Mouse (Mus musculus) small intestine, adult 2 months (tissue): ENCODE data around the gene Cetn3. TPM values are rescaled to one million over a fixed set of nuclear protein-coding genes. Genes with fewer than 3 reads are reported as not detected.

ENCODE experiments used
- H3K27ac ChIP-seq: fragments of 200-500 bp; 2 replicates; pipeline ENCODE4 v1.5.1; 2012; ENCODE audit warnings: low read depth, low read length, control low read depth, inconsistent platforms; ENCODE audit not compliant: insufficient read depth
- H3K27me3 ChIP-seq: fragments of 200-500 bp; 2 replicates; pipeline ENCODE4 v1.6.1; 2012; ENCODE audit warnings: mild to moderate bottlenecking, moderate library complexity, low read length, inconsistent platforms; ENCODE audit not compliant: control insufficient read depth, insufficient read depth
- H3K36me3 ChIP-seq: fragments of 200-500 bp; 2 replicates; pipeline ENCODE4 v1.6.1; 2012; ENCODE audit warnings: mild to moderate bottlenecking, low read length, control low read depth, inconsistent platforms; ENCODE audit not compliant: control insufficient read depth, insufficient read depth
- H3K4me1 ChIP-seq: fragments of 200-500 bp; 2 replicates; pipeline ENCODE4 v1.6.1; 2012; ENCODE audit warnings: low read length, inconsistent platforms, mixed read lengths; ENCODE audit not compliant: control insufficient read depth, insufficient read depth, insufficient read length
- H3K4me3 ChIP-seq: fragments of 200-500 bp; 2 replicates; pipeline ENCODE4 v1.5.1; 2012; ENCODE audit warnings: low read depth, mild to moderate bottlenecking, control low read depth, inconsistent platforms, low read length, moderate library complexity
- CTCF ChIP-seq: fragments of 200-500 bp; IDR thresholded peaks from 2 replicates; pipeline ENCODE4 v1.5.1; 2012; ENCODE audit warnings: low read depth, mild to moderate bottlenecking, control low read depth, inconsistent platforms, low read length, moderate library complexity, mixed read lengths; ENCODE audit not compliant: insufficient replicate concordance, insufficient read length; ENCODE audit errors: extremely low read depth
- POLR2A ChIP-seq: fragments of 200-500 bp; IDR thresholded peaks from 2 replicates; pipeline ENCODE4 v1.6.1; 2012; ENCODE audit warnings: low read depth, mild to moderate bottlenecking, control low read depth, inconsistent platforms, low read length, moderate library complexity
- WGBS: fragments of 180-500 bp; shearing (Covaris S2); methylation state at CpG from one replicate; pipeline ENCODE4 v1.1.7; 2018; 5-methylcytosine and 5-hydroxymethylcytosine counted together
- polyA plus RNA-seq: library from polyadenylated mRNA; depleted of rRNA; stranded (reverse); fragments of >200 nt; gene quantifications from 2 replicates; pipeline ENCODE4 v1.2.3, GENCODE M21; 2012

The Cetn3 gene
- polyA plus RNA-seq, 1 experiment = 0.68 TPM

DNA sequence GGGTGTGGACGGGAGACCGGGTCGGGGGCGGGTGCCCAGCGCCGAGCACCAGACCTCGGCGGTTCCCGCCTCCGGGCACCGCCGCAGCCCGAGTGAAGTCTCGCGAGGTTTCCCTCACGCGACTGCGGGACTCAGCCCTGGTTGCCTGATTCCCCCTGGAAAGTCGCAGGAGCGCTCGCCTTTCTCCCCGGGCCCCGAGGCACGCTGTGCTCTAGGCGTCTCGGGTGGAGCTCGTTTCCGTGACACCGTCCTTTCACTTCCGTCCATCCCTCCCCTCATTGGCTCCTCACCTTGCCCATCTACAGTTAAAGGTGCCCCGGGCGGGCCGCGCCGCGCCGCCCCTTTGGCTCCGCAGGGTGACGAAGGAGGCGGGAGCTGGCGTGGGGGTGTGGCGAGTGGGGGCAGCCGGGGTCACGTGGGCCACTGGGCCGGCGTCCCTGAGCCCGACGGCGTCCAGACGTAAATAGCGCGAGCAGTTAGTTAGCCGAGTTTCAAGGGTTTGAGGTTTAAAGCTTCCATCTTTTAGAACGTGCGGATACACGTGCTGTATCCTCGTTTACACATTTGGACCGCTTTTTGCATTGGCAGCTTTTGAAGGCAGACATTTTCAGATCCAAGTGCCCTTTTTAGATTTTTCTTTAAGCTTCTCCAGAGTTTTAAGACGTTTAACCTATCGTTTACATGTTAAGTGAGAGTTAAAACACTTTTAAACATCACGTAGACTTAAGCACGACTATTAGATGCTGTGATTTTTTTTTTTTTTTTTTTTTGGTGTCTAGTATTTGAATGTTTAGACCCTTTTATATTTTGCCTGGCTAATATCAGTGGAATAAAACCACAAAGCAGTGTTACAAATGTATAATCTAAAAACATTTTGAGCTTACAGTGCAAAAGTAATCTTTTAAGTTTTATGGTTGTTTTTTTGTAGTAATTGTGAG is 797 bp downstream of the Cetn3 start:
- H3K4me3 ChIP-seq = peak overlapping the region; percentile 77
- no peaks in the 10 kb centered on the region for H3K27me3 ChIP-seq
- H3K36me3 ChIP-seq = peaks cover 11% of the 10 kb centered on the region
- H3K4me1 ChIP-seq = peaks cover 3% of the 10 kb centered on the region; the same call in 1 of the 2 replicates
- peak; percentile 19; the same call in 1 of the 2 replicates for TF ChIP-seq POLR2A
- TF ChIP-seq CTCF = no peak
- WGBS = under 1% methylated on average over 62 of the region's 62 CpGs
- H3K27ac ChIP-seq = peak overlapping the region; percentile 76

DNA sequence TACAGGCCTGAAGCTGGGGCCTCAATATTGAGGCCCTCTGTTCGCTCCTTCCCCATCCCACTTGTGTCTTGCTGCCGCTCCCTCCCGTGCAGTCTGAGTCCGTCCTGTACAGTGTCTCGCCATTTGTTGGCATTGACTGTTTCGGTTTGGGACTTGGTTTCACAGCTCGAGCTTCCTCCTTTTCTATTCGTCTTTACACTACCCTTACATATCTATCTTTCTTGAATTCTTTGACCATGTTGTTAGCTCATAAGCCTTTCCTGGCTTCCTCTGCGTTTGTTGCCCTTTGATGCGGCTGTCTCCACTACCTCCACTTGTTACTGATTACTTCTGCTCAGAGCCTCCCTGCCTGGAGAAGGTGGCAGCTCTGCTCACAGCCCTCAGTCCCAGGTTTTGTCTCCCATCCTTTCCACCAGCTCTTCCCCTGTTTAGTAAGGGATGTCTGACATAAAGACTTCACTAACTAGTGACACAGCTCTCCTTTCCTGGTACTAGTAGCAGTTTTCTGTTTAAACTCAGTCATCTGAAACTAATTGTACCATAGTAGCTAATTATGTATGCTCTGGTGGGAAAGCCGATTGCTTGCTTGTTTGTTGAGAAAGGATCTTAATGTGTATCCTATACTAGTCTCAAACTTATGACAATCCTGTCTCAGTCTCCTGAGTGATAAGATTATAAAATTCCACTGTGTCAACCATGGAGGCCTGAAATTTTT is 3.0 kb downstream of the Cetn3 start:
- peaks cover 14% of the 10 kb centered on the region for H3K36me3 ChIP-seq
- no peaks in the 10 kb centered on the region for H3K27me3 ChIP-seq
- H3K27ac ChIP-seq = no peak overlapping the region
- WGBS = 84% methylated on average over 11 of the region's 11 CpGs
- TF ChIP-seq CTCF (no peak), POLR2A (no peak)
- H3K4me3 ChIP-seq = no peak overlapping the region
- peaks cover 3% of the 10 kb centered on the region; the same call in 1 of the 2 replicates for H3K4me1 ChIP-seq

GRCm38 (mm10) chr13:81790160-81790559 is 7.3 kb downstream of the Cetn3 start:
- Histone ChIP-seq H3K36me3 (peaks cover 20% of the 10 kb centered on the region), H3K4me3 (no peak overlapping the region), H3K4me1 (no peaks in the 10 kb centered on the region), H3K27me3 (no peaks in the 10 kb centered on the region), H3K27ac (no peak overlapping the region)
- no peak for TF ChIP-seq POLR2A
- TF ChIP-seq CTCF = no peak
- 70% methylated on average over 8 of the region's 8 CpGs for WGBS

DNA sequence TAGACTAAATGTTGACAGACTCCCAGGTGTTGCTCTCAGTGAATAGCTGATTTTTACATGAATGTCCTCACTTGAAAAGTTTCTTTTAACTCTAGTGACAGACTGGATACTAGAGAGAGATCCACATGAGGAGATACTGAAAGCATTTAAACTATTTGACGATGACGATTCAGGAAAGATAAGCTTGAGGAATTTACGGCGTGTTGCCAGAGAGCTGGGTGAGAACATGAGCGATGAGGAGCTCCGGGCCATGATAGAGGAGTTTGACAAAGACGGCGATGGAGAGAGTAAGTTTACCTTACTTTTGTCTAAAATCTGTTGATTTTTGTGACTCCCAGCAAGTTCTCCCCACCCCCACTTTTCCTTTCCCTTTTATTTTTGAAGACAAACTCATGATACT is 9.0 kb downstream of the Cetn3 start:
- Histone ChIP-seq H3K27me3 (no peaks in the 10 kb centered on the region), H3K4me1 (no peaks in the 10 kb centered on the region), H3K36me3 (peaks cover 20% of the 10 kb centered on the region), H3K4me3 (no peak overlapping the region), H3K27ac (no peak overlapping the region)
- 62% methylated on average over 8 of the region's 8 CpGs for whole genome bisulfite sequencing
- TF ChIP-seq POLR2A = no peak
- no peak for TF ChIP-seq CTCF

DNA sequence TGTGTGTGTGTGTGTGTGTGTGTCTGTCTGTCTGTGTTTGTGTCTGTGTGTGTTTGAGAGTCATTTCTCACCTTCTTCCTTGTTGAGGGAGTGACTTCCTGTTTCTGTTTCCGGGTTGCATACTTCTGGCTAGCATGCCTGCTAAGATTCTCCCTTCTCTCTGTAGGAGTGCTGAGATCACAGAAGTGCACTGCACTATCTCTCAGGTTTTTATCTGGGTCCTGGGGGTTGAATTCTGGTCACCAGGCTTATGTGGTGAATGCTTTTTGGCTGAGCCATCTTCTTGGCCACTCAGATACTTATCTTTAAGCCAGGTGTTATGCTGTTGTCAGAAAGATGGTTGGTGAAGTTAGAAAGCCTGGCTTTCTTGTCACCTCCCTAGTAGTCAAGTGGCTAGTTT is 11.0 kb downstream of the Cetn3 start:
- no peak overlapping the region for H3K4me3 ChIP-seq
- TF ChIP-seq POLR2A = no peak
- TF ChIP-seq CTCF = no peak
- no peaks in the 10 kb centered on the region for H3K4me1 ChIP-seq
- H3K27me3 ChIP-seq = no peaks in the 10 kb centered on the region
- WGBS = 29% methylated on average over 1 of the region's 1 CpGs
- peaks cover 11% of the 10 kb centered on the region for H3K36me3 ChIP-seq
- no peak overlapping the region for H3K27ac ChIP-seq

DNA sequence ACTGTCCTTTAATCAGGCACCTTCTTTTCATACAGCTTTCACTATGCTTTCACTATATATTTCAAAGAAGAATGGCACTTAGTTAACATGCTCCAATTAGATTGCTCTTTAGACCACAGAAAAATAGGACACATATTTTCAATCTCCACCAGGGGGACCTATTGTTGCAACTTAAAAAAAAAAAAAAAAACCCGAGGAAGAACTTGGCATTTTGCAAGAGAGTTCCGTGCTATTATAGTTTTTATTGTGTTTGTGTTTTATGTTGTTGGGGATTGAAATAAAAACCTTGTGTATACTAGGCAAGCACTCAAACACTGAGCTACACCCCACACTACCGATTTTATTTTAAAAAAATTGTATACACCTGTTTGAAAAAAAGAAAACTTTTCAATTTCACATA is 18.2 kb downstream of the Cetn3 start:
- 26% methylated on average over 3 of the region's 3 CpGs for WGBS
- H3K36me3 ChIP-seq = peaks cover 2% of the 10 kb centered on the region; the same call in 1 of the 2 replicates
- no peaks in the 10 kb centered on the region for H3K4me1 ChIP-seq
- no peak overlapping the region for H3K27ac ChIP-seq
- no peak for TF ChIP-seq POLR2A
- TF ChIP-seq CTCF = no peak
- H3K27me3 ChIP-seq = no peaks in the 10 kb centered on the region
- no peak overlapping the region for H3K4me3 ChIP-seq

- Histone ChIP-seq H3K27ac (no peak overlapping the region), H3K4me1 (no peaks in the 10 kb centered on the region), H3K27me3 (no peaks in the 10 kb centered on the region), H3K4me3 (no peak overlapping the region), H3K36me3 (no peaks in the 10 kb centered on the region)
- no peak for TF ChIP-seq POLR2A
- no peak for TF ChIP-seq CTCF
- 86% methylated on average over 4 of the region's 4 CpGs for WGBS
These were observed 20.8 kb downstream of the Cetn3 start for GRCm38 (mm10) chr13:81803713-81804112.
